Mouse (Mus musculus) stomach, postnatal 0 days (tissue): ENCODE measurements around the gene Il3. TPM values are rescaled to one million over a fixed set of nuclear protein-coding genes. Genes with fewer than 3 reads are reported as not detected.

Experiments
- ATAC-seq: fragments of 200-750 bp; cut with Nextera tagmentation; 2 replicates; pipeline ENCODE4 v1.8.0; 2017; ENCODE audit not compliant: low FRiP score, low TSS enrichment
- DNase-seq: peaks from one replicate; pipeline ENCODE4 v3.0.0-alpha.2; 2016; ENCODE audit warnings: low spot score
- H3K27ac ChIP-seq: fragments of 300-500 bp; sonication (generic); replicated peaks from 2 replicates; pipeline ENCODE4 v1.5.1; 2014; ENCODE audit warnings: mild to moderate bottlenecking, control low read depth
- H3K27me3 ChIP-seq: fragments of 300-500 bp; sonication (generic); 2 replicates; pipeline ENCODE4 v1.6.1; 2014; ENCODE audit warnings: low read length; ENCODE audit not compliant: control insufficient read depth, insufficient read depth
- H3K36me3 ChIP-seq: fragments of 300-500 bp; sonication (generic); 2 replicates; pipeline ENCODE4 v1.6.1; 2014; ENCODE audit warnings: low read length, mixed read lengths; ENCODE audit not compliant: control insufficient read depth, insufficient read depth
- H3K4me1 ChIP-seq: fragments of 300-500 bp; sonication (generic); replicated peaks from 2 replicates; pipeline ENCODE4 v1.6.1; 2014; ENCODE audit warnings: antibody characterized with exemption; ENCODE audit not compliant: control insufficient read depth, insufficient read depth
- H3K4me2 ChIP-seq: fragments of 300-500 bp; sonication (generic); replicated peaks from 2 replicates; pipeline ENCODE4 v1.6.1; 2014; ENCODE audit warnings: low read depth, mild to moderate bottlenecking, control low read depth, moderate library complexity
- H3K4me3 ChIP-seq: fragments of 300-500 bp; sonication (generic); 2 replicates; pipeline ENCODE4 v1.5.1; 2014; ENCODE audit warnings: low read depth, low read length, control low read depth
- H3K9ac ChIP-seq: fragments of 300-500 bp; sonication (generic); 2 replicates; pipeline ENCODE4 v1.6.1; 2014; ENCODE audit warnings: mild to moderate bottlenecking, low read length, control low read depth, mixed read lengths
- H3K9me3 ChIP-seq: fragments of 300-500 bp; sonication (generic); 2 replicates; pipeline ENCODE4 v1.6.1; 2016; ENCODE audit warnings: low read length; ENCODE audit not compliant: control insufficient read depth
- CTCF ChIP-seq: IDR thresholded peaks from 2 replicates; pipeline ENCODE4 v1.5.1; 2016; ENCODE audit warnings: antibody characterized with exemption, low read depth, mild to moderate bottlenecking, moderate library complexity
- EP300 ChIP-seq: optimal IDR thresholded peaks from 2 replicates; pipeline ENCODE3; 2016; ENCODE audit warnings: antibody characterized with exemption
- WGBS: fragments of 180-500 bp; shearing (Covaris S2); extraction: QIAGEN DNeasy Blood & Tissue Kit; methylation state at CpG from one replicate; pipeline ENCODE4 v1.1.7; 2014; 5-methylcytosine and 5-hydroxymethylcytosine counted together
- polyA plus RNA-seq: library from polyadenylated mRNA; unstranded; fragments of >200 nt; fragmentation: Nextera tagmentation; extraction: Ambion mirVana; gene quantifications from 2 replicates; pipeline ENCODE4 v1.2.1, GENCODE M21; 2015

Il3 gene
- polyA plus RNA-seq, 1 experiment from 2014 or later, result not detected

DNA sequence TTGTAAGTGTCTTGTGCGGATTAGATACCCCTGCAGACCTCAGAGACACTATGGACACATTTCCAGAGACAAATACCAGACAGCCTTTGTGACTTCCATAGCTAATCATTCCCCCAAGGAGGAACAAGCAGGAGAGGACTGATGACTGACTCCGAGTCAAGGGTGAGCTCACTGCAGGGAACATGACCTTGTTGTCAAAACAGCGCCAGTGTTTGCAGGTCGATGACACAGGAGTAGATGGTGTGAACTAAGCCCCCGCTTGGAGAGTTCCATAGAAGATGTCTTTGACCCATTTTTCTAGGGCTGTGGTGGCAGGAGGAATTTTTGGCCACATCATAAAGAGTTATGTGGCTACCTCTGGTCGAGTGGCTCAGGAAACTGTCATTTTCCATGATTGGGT is 51.0 kb downstream of the Il3 start:
- WGBS, result 72% methylated on average over 6 of the region's 6 CpGs
- DNase-seq, result no peak
- H3K27ac ChIP-seq, result no peak overlapping the region
- H3K4me3 ChIP-seq, result no peak overlapping the region
- no peaks in the 10 kb centered on the region for H3K27me3 ChIP-seq
- no peaks in the 10 kb centered on the region for H3K9me3 ChIP-seq
- no peaks in the 10 kb centered on the region for H3K36me3 ChIP-seq
- ATAC-seq, result no peak
- H3K9ac ChIP-seq, result no peak overlapping the region
- no peak overlapping the region for H3K4me2 ChIP-seq
- TF ChIP-seq EP300 (no peak), CTCF (no peak)
- H3K4me1 ChIP-seq, result no peaks in the 10 kb centered on the region

Other genes with a start within 250 kb of the Il3 start
- 2.1 and 2.5 TPM in 2 replicates for gene Slc22a4, start 239.2 kb downstream of the Il3 start, polyA plus RNA-seq
- gene Pdlim4, start 198.3 kb downstream of the Il3 start, polyA plus RNA-seq, result 55.5 and 58.6 TPM in 2 replicates
- 28.4 and 30.2 TPM in 2 replicates for gene P4ha2, start 167.2 kb downstream of the Il3 start, polyA plus RNA-seq
- gene Csf2, start 17.6 kb downstream of the Il3 start, polyA plus RNA-seq, result not detected in 2 replicates
- 1.1 and 1.3 TPM in 2 replicates for gene Acsl6, start 36.5 kb upstream of the Il3 start, polyA plus RNA-seq
- gene Meikin, start 103.4 kb upstream of the Il3 start, polyA plus RNA-seq, result 0.06 TPM in 1 of 2 replicates, not detected in the other
- gene Fnip1, start 170.9 kb upstream of the Il3 start, polyA plus RNA-seq, result 5.1 and 5.3 TPM in 2 replicates